Mouse (Mus musculus): ENCODE data around the gene Gm4724.
"Not testable (repeated sequence)": the region's sequence is repeated elsewhere in the genome, so short reads cannot be mapped to it uniquely, and the experiment has no call there.

Gm4724 gene

DNA sequence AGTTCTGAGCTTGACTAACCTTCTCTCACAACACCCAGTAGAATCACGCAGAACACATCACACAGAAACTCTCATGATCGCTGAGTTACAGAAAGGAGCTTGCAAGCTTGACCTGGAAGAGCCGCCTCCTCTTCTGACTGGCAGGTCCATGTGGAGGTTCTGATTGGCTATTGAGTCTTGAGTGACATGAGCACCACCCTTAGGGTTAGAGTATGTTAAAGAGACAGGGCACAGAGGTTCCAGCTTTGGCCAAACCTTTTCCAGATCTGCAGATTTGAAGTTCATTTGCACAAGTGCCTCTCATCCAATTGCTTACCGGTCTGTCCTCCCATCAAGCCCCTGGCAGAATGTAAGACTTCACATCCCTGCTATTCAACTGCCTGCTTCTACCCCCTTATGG, at the start of gene Gm4724:
Gm4724 (minus strand) TSS at position 101 of the 400 bp plus-strand sequence.
- DNase-seq (ENCODE audit: low spot score in 2 of 2): not testable (repeated sequence)

DNA sequence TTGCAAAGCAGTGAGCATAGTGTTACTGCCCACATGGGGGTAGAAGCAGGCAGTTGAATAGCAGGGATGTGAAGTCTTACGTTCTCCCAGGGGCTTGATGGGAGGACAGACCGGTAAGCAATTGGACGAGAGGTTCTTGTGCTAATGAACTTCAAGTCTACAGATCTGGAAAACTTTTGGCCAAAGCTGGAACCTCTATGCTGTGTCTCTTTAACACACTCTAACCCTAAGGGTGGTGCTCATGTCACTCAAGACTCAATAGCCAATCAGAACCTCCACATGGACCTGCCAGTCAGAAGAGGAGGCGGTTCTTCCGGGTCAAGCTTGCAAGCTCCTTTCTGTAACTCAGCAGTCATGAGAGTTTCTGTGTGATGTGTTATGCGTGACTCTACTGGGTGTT, 34.1 kb upstream of the Gm4724 start, which contains the start of gene Zfp965:
Zfp965 (plus strand) TSS at position 301 of the 400 bp plus-strand sequence.
- DNase-seq (ENCODE audit: low spot score in 2 of 2): not testable (repeated sequence)

Measured in left cerebral cortex, adult 9 months (tissue).